Mouse (Mus musculus) erythroblast, adult 5-6 weeks (primary cell): ENCODE measurements around the gene Nav2. TPM values are rescaled to one million over a fixed set of nuclear protein-coding genes. Genes with fewer than 3 reads are reported as not detected.

Experiments
- ATAC-seq: replicated peaks from 2 replicates; pipeline ENCODE4 v1.8.0; 2016; ENCODE audit warnings: moderate number of reproducible peaks, mild to moderate bottlenecking, moderate TSS enrichment, inconsistent platforms; ENCODE audit not compliant: poor library complexity, low FRiP score, severe bottlenecking
- total RNA-seq, 2 experiments: library from RNA; stranded (forward) in 1 of 2; stranded (reverse) in 1 of 2; fragments of 150-400 nt in 1 of 2; fragments of 200-764, 138-1000 nt in 1 of 2; gene quantifications; 2 replicates each; pipeline versions ENCODE4 v1.2.3 to v1.2.4; 2015 to 2017; ENCODE audit warnings: low replicate concordance in 2 of 2

The Nav2 gene
- total RNA-seq, 2 experiments from 2014 or later, result 1.9 to 4.6 TPM

- no peak for ATAC-seq
Observed at GRCm38 (mm10) chr7:49034253-49034652, 125.7 kb downstream of the Nav2 start.

GRCm38 (mm10) chr7:49040163-49040562, 131.6 kb downstream of the Nav2 start:
- no peak for ATAC-seq

GRCm38 (mm10) chr7:49041334-49042070, 133.0 kb downstream of the Nav2 start:
- ATAC-seq, result no peak

GRCm38 (mm10) chr7:49045499-49046346, 137.2 kb downstream of the Nav2 start:
- ATAC-seq, result no peak

GRCm38 (mm10) chr7:49046347-49046989, 138.0 kb downstream of the Nav2 start:
- ATAC-seq, result no peak

- ATAC-seq, result no peak
Observed at GRCm38 (mm10) chr7:49047336-49047735, 138.8 kb downstream of the Nav2 start.

GRCm38 (mm10) chr7:49052871-49053618, 144.5 kb downstream of the Nav2 start:
- ATAC-seq, result no peak

GRCm38 (mm10) chr7:49055273-49055672, 146.8 kb downstream of the Nav2 start:
- ATAC-seq, result no peak

- ATAC-seq, result no peak
Observed at GRCm38 (mm10) chr7:49058304-49059012, 149.9 kb downstream of the Nav2 start.

GRCm38 (mm10) chr7:49064792-49065521, 156.4 kb downstream of the Nav2 start:
- no peak for ATAC-seq

GRCm38 (mm10) chr7:49065621-49066475, 157.3 kb downstream of the Nav2 start:
- ATAC-seq, result no peak

- no peak for ATAC-seq
Observed at GRCm38 (mm10) chr7:49066828-49067227, 158.3 kb downstream of the Nav2 start.

- ATAC-seq, result no peak
Observed at GRCm38 (mm10) chr7:49069396-49069961, 161.0 kb downstream of the Nav2 start.

GRCm38 (mm10) chr7:49070621-49071020, 162.1 kb downstream of the Nav2 start:
- ATAC-seq, result no peak

GRCm38 (mm10) chr7:49071141-49071567, 162.6 kb downstream of the Nav2 start:
- ATAC-seq, result no peak

- no peak for ATAC-seq
Observed at GRCm38 (mm10) chr7:49075333-49075934, 166.9 kb downstream of the Nav2 start.

GRCm38 (mm10) chr7:49076283-49076694, 167.8 kb downstream of the Nav2 start:
- no peak for ATAC-seq
